Mouse (Mus musculus): ENCODE measurements at regions not wholly inside any gene's neighbourhood (a gene's known extent, or its start where the extent isn't known, plus 50 kb on each side); places are given as distances from the start of the nearest gene placed in this dataset.

GRCm38 (mm10) chr16:12880011-12880410, 229.5 kb upstream of the Ercc4 start:
- TF ChIP-seq CTCF (IDR thresholded peaks at IDR 0.05; ENCODE audit: borderline replicate concordance, insufficient read depth, low read length) (no peak), POLR2A (IDR thresholded peaks at IDR 0.05; ENCODE audit: low read depth, low read length) (no peak)
